Mouse (Mus musculus): ENCODE measurements at regions not wholly inside any gene's neighbourhood (a gene's known extent, or its start where the extent isn't known, plus 50 kb on each side); places are given as distances from the start of the nearest gene placed in this dataset.

GRCm38 (mm10) chr16:55474950-55475525 is 177.3 kb upstream of the Zpld1 start:
- TF ChIP-seq CTCF (IDR thresholded peaks at IDR 0.05; ENCODE audit: extremely low read depth, insufficient read depth, low read length), result no peak
- no peak for TF ChIP-seq POLR2A (IDR thresholded peaks at IDR 0.05; ENCODE audit: extremely low read depth, insufficient read depth, low read length)

Measured in cortical plate, adult 2 months (tissue).